Mouse (Mus musculus) spleen, adult 2 months (tissue): Measurements from ENCODE around the gene Map3k9. TPM values are rescaled to one million over a fixed set of nuclear protein-coding genes. Genes with fewer than 3 reads are reported as not detected.
A peak's percentile ranks its signal among the peaks of the same experiment; 100 is the strongest.

Source experiments
- DNase-seq, 2 experiments: peaks; one replicate each; pipeline versions ENCODE4 v3.0.0 to v3.0.0-alpha.2; 2012 to 2021; ENCODE audit warnings: low spot score in 2 of 2, low read depth in 1 of 2
- H3K27ac ChIP-seq: fragments of 200-500 bp; 2 replicates; pipeline ENCODE4 v1.5.1; 2012; ENCODE audit warnings: low read length, inconsistent platforms; ENCODE audit not compliant: insufficient read depth
- H3K27me3 ChIP-seq: fragments of 200-500 bp; 2 replicates; pipeline ENCODE4 v1.6.1; 2012; ENCODE audit warnings: mild to moderate bottlenecking, moderate library complexity, low read length, inconsistent platforms; ENCODE audit not compliant: control insufficient read depth, insufficient read depth
- H3K36me3 ChIP-seq: fragments of 200-500 bp; 2 replicates; pipeline ENCODE4 v1.6.1; 2012; ENCODE audit warnings: mild to moderate bottlenecking, low read length, inconsistent platforms; ENCODE audit not compliant: control insufficient read depth, insufficient read depth
- H3K4me1 ChIP-seq: fragments of 200-500 bp; 2 replicates; pipeline ENCODE4 v1.6.1; 2011; ENCODE audit warnings: inconsistent platforms; ENCODE audit not compliant: control insufficient read depth, insufficient read depth, insufficient read length
- H3K4me3 ChIP-seq: fragments of 200-500 bp; 2 replicates; pipeline ENCODE4 v1.5.1; 2011; ENCODE audit warnings: mild to moderate bottlenecking, inconsistent platforms; ENCODE audit not compliant: insufficient read depth, insufficient read length; ENCODE audit errors: extremely low read depth
- CTCF ChIP-seq: fragments of 200-500 bp; IDR thresholded peaks from 2 replicates; pipeline ENCODE4 v1.5.1; 2011; ENCODE audit warnings: mild to moderate bottlenecking, inconsistent platforms; ENCODE audit not compliant: insufficient read depth, insufficient read length, insufficient replicate concordance; ENCODE audit errors: extremely low read depth
- POLR2A ChIP-seq: fragments of 200-500 bp; IDR thresholded peaks from 2 replicates; pipeline ENCODE4 v1.6.1; 2011; ENCODE audit warnings: low read depth, low read length, inconsistent platforms
- WGBS: fragments of 180-500 bp; shearing (Covaris S2); methylation state at CpG from one replicate; pipeline ENCODE4 v1.1.7; 2018; 5-methylcytosine and 5-hydroxymethylcytosine counted together
- polyA plus RNA-seq: library from polyadenylated mRNA; depleted of rRNA; stranded (reverse); fragments of >200 nt; gene quantifications from 2 replicates; pipeline ENCODE4 v1.2.3, GENCODE M21; 2012

The Map3k9 gene
- polyA plus RNA-seq, 1 experiment = 2.9 TPM

DNA sequence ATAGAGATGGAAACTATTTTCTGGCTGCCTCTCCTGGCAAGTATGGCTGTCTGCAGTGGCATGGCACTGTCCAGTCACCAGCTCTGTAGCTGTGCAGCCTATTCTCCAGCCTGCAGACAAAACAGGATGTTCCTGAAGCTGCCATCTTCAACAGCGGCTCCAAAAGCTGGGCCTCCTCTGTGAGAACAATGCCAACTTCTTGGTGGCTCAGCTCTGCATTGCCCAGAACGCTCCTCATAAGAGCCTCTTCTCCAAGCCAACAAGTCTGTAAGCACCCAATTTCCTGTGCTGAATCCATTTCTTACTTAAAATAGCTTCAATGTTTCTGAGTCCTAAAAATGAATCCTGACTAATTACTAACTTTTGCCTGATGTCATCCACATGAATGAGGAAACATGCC lies 5.3 kb downstream of the Map3k9 start:
- H3K27me3 ChIP-seq = peaks cover 4% of the 10 kb centered on the region
- no peak overlapping the region for H3K4me3 ChIP-seq
- WGBS = 76% methylated on average over 2 of the region's 2 CpGs
- H3K27ac ChIP-seq = no peak overlapping the region
- no peak for DNase-seq
- H3K36me3 ChIP-seq = peaks cover 2% of the 10 kb centered on the region; the same call in 1 of the 2 replicates
- peaks cover 5% of the 10 kb centered on the region for H3K4me1 ChIP-seq
- TF ChIP-seq POLR2A (no peak), CTCF (no peak)

DNA sequence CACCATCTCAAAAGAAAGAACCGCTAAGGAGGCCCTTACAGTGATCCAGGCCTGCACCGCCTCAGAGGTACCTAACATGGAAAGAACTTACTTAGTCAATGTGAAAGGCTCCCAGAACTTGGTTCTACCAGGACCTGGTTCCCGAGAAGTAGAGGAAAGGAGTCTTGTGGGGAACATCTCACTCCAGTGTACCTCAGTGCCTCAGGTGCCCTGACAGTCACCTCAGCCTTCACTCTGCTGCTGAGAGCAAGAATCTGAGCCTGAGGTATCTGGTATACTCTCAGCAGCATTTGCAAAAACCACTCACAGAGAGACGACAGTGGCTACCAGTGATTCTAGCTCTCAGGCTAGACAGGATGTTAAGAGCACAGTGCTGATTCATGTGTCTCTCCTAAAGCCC lies 6.8 kb downstream of the Map3k9 start:
- TF ChIP-seq POLR2A (no peak), CTCF (no peak)
- no peak for DNase-seq
- WGBS = 75% methylated on average over 4 of the region's 4 CpGs
- Histone ChIP-seq H3K4me1 (no peaks in the 10 kb centered on the region; the same call in 1 of the 2 replicates), H3K36me3 (peaks cover 2% of the 10 kb centered on the region; the same call in 1 of the 2 replicates), H3K27ac (no peak overlapping the region), H3K4me3 (no peak overlapping the region), H3K27me3 (no peaks in the 10 kb centered on the region)

DNA sequence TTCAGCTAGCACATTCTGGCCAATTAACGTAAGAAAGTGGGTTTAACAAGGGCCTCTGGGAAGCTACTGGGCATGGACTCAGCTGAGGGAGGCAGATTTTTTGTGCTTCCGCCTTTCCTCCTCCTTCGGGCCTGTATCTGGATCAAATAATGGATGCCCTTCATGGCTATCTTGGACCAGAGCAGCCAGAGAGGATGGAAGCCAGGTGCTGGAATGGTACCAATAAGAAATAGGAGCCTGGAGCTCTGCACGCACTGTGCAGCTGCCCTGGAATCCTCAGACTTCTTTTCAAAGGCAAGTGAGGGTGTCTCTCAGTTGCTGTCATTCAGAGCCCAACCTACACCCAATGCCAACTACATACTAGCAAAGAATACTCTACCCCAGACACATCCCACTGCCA lies 11.5 kb downstream of the Map3k9 start:
- WGBS = 93% methylated on average over 4 of the region's 4 CpGs
- no peak overlapping the region for H3K27ac ChIP-seq
- H3K27me3 ChIP-seq = no peaks in the 10 kb centered on the region
- no peak for TF ChIP-seq POLR2A
- TF ChIP-seq CTCF = no peak
- no peaks in the 10 kb centered on the region for H3K4me1 ChIP-seq
- H3K36me3 ChIP-seq = peaks cover 2% of the 10 kb centered on the region; the same call in 1 of the 2 replicates
- no peak overlapping the region for H3K4me3 ChIP-seq
- no peak for DNase-seq

DNA sequence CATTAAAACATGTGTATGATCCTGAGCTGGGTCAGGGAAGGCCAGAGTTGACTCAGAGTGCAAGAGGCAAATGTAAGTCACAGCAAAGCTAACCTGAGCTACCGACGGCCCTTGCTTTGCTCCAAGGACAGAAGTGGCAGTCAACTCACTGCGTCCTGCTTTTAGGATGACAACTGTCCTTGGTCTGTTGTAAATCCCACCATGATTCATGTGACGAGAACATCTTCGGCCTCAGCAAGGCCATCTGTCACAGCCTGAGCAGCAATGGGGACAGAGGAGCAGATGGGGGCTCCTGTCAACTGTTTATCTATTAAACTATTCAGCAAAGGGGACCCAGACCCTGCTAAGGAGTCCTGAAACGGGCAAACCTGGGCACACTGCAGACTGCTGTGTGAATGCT lies 15.6 kb downstream of the Map3k9 start:
- 90% methylated on average over 6 of the region's 6 CpGs for WGBS
- peaks cover 7% of the 10 kb centered on the region; the same call in 1 of the 2 replicates for H3K4me1 ChIP-seq

DNA sequence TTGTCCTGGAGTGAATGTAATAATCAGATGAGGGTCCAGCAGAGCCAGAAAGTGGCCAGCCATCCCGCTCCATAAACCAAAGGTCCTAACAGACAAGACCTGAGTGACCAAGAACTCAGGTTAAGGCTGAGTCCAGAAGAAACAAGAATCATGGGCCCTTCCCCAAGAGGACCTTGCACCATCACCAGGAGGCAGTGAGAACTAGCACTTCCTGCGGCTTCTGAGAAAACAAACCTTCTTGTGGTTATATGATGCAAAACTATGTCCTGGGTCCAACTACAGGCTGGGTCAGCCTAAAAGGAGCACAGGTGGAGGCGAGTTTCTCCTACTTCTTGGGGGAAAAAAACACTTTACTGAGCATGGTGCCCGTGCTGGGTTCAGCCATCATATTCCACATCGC lies 16.6 kb downstream of the Map3k9 start:
- H3K4me3 ChIP-seq = no peak overlapping the region
- TF ChIP-seq CTCF (no peak), POLR2A (no peak)
- no peaks in the 10 kb centered on the region for H3K27me3 ChIP-seq
- DNase-seq = no peak
- H3K4me1 ChIP-seq = peaks cover 12% of the 10 kb centered on the region; the same call in 1 of the 2 replicates
- no peaks in the 10 kb centered on the region for H3K36me3 ChIP-seq
- no peak overlapping the region for H3K27ac ChIP-seq
- WGBS = 86% methylated on average over 5 of the region's 5 CpGs

More for the DNA sequence above, 15.6 kb downstream of the Map3k9 start:
- H3K4me3 ChIP-seq = no peak overlapping the region
- no peaks in the 10 kb centered on the region for H3K27me3 ChIP-seq
- TF ChIP-seq CTCF = no peak
- no peak for TF ChIP-seq POLR2A
- no peak overlapping the region for H3K27ac ChIP-seq
- no peaks in the 10 kb centered on the region for H3K36me3 ChIP-seq
- DNase-seq = no peak

DNA sequence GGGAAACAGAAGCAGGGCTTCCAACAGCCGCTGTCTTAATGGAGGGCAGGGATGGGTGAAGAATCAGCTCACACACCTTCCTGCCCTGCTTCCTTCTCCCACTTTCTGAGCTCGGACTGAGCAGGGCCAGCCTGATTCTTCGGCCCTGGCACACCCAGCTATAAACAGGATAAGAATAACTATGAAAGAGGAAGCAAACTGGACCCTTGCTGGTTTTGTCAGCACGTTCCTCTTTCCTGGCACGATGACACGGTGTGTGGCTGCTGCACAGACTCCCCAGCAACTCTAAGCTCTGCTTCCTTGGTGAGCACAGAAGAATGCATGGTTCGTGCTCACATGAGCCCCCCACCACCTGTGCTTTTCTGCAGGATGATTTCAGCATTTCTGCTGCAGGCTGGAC lies 26.3 kb downstream of the Map3k9 start:
- H3K4me3 ChIP-seq = peak overlapping the region; percentile 20; the same call in 1 of the 2 replicates
- H3K27ac ChIP-seq = peak overlapping the region; percentile 90

DNA sequence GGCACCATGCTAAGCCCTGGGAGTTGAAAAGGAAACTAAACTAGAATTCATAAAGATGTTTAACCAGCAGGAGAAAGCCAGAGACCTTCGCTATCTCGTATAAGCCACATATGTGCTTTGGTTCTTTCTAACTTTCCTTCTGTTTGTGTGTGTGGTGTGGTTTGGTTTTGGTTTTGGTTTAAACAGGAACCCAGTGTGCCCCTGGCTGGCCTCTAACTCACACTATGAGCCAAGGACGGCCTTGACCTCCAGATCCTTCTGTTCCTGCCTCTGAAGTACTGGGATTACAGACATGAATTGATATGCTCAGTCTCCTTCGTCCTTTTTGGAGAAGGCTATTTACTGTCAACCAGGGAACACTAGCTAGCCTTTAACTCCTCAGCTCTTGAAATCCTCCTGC lies 29.9 kb downstream of the Map3k9 start:
- DNase-seq = peak in 1 of 2 experiments; percentile 29
- TF ChIP-seq POLR2A (no peak), CTCF (no peak)

More for the DNA sequence above, 26.3 kb downstream of the Map3k9 start:
- peak; percentile 48 to 65 for DNase-seq
- H3K36me3 ChIP-seq = no peaks in the 10 kb centered on the region
- peaks cover 44% of the 10 kb centered on the region for H3K4me1 ChIP-seq
- TF ChIP-seq POLR2A = no peak
- H3K27me3 ChIP-seq = no peaks in the 10 kb centered on the region
- 4% methylated on average over 7 of the region's 7 CpGs for WGBS

More for the DNA sequence above, 29.9 kb downstream of the Map3k9 start:
- Histone ChIP-seq H3K27ac (peak overlapping the region; percentile 88), H3K4me3 (0 out of 2 replicates have a peak overlapping the region, but pooled peaks have one; percentile 7), H3K4me1 (peaks cover 40% of the 10 kb centered on the region), H3K36me3 (no peaks in the 10 kb centered on the region), H3K27me3 (no peaks in the 10 kb centered on the region)
- 7% methylated on average over 4 of the region's 4 CpGs for WGBS
